Mouse (Mus musculus) layer of hippocampus, postnatal 25 days (tissue): ENCODE data around the gene Zfp341. TPM values are rescaled to one million over a fixed set of nuclear protein-coding genes. Genes with fewer than 3 reads are reported as not detected.

ENCODE experiments used
- DNase-seq, 2 experiments: peaks; one replicate each; pipeline ENCODE4 v3.0.0; 2022; ENCODE audit warnings: mixed read lengths in 2 of 2, low spot score in 1 of 2; ENCODE audit errors: extremely low spot score in 1 of 2
- total RNA-seq, 2 experiments: library from RNA; stranded (reverse); gene quantifications; 2 replicates each; pipeline ENCODE4 v1.2.3; 2021

The Zfp341 gene
- total RNA-seq, 2 experiments from 2014 or later = 10.1 to 10.6 TPM

DNA sequence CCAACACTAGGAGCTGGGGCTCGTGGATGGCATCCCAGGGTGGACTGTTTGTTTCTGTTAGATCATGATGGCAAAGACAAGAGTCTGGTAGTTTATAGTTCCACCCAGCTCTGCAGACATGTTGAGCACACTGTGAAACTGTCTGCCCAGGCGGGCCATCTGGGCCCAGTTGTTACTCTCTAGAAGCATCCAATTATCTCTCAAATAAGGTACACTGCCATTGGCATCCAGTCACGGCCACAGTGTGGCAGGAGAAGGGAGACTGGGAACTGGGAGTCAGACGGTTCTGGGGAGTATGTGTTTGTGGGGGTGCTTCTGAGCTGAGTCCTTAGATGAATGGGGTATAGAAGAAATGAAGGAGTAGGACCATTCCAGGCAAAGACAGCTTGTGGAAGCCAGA is 57.0 kb downstream of the Zfp341 start:
- peak in 1 of 2 experiments; percentile 39 for DNase-seq

DNA sequence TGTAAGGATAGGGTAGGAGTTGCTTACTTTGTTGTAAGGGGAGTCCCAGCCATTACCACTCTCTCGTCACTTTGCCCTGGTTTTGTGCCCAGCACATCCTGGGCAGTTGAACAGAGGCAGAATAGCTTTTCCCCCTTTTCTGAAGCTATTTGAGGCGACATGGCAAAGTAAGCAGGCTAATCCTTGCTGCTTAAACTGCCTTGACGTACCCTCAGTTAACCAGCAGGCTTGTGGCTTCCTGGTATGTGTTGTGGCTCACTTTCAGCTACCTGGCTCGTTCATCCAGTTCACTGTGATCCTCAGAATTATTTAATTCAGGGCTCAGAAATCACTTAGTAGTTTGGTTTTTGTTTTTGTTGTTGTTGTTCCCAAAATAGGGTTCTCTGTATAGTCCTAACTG is 57.6 kb downstream of the Zfp341 start:
- DNase-seq = no peak

DNA sequence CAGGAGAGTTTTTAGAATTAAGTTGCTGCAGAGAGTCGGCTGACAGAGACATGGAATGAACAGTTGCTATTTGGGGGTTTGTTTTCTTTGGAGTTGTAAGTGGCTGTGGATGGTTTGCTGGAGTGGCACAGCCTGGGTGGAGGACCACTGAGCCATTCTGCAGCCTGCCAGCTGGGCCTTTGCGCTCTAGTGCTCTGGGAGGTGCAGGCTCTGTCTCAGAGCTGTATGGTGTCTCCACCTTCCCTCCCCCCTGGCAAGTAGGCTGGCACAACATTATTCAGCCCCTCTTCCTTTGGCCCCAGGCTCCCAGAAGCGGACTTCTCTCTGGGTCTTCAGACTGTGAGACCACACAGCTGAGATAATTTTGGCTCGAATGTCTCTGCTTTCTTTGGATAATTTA is 60.9 kb downstream of the Zfp341 start:
- no peak for DNase-seq

DNA sequence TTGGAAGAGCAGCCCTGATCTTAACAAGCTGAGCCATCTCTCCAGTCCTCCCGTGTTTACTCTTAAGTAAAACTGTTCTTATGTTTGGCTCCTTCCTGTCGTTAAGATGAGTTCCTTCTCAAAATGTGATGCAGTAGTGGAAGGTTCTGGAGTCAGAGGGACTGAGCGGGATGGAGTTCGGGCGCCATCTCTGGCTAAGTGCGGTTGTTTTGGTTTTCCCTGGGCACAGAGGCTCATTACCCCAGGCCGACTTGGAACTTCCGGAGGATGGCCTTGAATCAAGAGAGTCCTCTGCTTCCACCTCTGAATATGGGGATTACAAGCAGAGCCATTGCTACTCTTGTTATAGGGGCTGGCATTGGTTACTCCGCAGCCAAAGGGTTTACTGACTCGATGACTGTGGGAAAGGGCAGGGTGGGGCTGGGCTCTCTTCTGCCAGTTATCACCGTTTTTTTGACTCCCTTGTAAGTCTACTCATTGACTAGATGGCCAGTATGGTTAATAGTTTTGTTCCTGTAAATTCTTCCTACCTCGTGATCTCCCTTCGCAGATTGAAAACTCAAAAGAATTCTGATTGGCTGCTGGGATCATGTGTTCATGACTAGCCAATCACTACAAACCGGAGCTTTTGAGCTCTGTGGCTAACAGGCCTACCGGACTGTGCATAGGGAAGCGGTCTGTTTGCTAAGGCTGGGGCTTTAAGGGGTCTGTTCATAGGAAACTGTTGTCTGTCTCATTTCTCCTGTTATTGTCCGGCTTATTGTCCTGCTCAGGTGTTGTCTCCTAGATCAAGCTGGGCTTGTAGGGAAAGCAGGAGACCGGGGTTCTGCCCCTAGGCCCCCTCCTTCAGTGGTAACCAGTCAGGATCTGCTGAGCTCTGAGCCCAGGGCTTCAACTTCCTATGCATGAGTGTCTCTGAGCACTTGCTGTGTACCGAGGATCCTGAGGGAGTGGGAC is 63.8 kb downstream of the Zfp341 start:
- DNase-seq = no peak

DNA sequence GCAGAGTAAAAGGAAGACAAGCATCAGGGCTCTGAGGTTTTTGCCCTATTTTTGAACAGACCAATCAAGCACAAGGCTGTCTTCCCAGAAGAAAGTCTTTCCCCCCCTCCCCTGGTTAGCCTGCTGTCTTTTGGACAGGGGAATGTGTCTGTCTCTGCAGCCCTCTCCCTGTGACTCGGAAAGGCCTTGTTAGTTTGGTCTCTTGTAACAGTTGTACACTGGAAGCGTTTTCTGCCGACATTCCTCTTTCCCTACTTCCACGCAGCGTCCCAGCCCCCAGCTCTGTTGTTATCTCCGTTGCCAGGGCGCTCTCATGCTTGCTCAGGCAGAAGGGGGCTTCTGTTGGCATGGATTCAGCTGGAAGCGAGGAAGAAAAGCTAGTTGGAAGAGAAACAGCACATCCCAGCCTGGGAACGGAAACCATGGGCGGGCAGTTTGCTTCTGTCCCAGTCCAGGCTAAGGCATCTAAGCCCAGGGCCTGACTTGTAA is 64.6 kb downstream of the Zfp341 start:
- peak in 1 of 2 experiments; percentile 55 for DNase-seq

DNA sequence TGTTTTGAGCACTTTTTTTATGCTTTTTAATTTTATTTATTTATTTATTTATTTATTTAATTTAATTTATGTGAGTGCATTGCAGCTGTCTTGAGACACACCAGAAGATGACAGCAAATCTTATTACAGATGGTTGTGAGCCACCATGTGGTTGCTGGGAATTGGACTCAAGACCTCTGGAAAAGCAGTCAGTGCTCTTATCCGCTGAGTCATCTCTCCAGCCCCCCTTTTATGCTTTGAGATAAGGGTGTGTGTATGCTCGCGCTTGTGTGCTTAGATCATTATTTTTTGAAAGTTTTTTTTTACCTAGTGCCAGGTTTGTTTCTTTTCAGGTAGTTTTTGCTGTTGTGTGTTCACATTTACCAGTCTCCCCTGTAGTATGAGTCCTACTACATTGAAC is 65.9 kb downstream of the Zfp341 start:
- DNase-seq = no peak

DNA sequence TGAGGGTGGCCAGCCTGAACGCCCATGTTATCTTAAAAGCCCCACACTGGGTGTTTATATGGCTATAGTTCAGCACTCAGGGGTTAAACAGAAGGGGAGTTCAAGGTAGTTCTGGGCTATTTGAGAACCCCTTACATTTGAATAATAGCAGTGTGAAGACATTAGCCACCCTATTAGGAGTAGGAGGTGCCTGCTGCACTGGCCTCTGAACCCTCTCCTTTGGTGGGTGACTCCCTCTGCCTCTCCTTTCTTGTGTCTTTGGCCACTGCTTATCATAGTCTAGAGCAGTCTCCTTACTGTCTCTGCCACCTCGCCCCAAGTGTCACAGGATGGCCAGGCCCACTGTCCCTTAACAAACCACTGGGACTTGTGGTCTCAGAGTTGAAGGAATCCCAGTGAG is 67.2 kb downstream of the Zfp341 start:
- no peak for DNase-seq

DNA sequence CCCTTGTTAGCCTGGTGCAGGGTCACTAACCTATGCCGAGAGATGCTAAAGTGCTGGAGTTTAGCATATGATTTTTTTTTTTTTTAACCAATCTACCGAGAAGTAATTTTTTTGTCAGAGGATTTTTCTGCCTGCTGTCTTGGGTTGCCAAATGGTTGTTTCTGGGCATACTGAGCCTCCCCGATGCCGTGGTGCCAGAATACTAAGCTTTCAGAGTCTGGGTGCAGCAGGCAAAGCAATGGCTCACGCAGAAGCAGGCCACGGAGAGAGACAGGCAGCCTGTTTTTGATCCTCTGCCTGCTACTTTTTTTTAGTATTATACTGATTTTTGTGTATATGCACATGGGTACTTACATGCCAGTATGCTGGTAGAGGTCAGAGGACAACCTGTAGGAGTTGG is 67.8 kb downstream of the Zfp341 start:
- no peak for DNase-seq

DNA sequence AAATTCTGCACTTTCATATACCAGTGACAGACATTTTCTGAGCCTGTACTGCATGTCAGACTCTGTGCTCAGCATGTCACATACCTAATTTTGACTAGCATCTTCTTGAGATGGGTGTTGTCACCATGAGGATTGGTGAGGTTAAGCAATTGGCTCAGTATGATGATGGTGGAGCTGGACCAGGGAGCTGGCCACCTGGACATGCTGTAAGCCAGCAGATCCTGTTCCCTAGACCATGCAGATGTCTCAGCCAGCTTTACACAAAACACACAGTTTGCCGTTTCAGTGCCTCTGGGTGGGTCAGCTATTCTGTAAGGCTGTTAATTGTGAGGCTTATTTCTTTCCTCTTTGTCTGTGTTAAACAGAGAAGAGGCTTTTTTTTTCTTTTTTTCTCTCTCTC is 69.6 kb downstream of the Zfp341 start:
- no peak for DNase-seq

DNA sequence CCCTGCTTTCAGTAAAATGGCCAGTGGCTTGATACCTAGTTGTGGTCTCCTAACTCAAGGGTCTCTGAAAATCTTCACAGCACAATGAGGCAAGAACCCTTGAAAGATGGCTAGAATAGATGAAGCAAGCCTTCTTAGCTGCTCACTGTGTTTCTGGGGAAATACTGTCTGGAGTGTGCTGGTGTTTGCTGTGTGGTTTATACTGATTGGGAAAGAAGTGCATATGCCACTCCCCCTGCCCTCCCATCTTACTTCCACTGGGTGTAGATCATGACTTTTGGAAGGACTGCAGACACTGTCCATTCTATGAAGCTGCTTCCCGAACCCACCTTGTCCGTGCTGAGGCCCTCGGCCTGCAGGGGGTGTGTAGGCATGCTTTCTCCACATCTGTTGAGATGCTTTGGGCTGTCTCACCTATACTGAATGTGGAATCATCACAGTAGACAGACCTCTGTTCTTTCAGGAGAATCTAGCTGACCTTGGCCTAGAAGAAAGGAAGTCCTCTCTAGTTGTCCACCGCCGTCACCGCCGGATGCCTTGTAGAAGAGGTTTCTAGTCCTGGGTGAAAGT is 71.9 kb downstream of the Zfp341 start:
- no peak for DNase-seq

DNA sequence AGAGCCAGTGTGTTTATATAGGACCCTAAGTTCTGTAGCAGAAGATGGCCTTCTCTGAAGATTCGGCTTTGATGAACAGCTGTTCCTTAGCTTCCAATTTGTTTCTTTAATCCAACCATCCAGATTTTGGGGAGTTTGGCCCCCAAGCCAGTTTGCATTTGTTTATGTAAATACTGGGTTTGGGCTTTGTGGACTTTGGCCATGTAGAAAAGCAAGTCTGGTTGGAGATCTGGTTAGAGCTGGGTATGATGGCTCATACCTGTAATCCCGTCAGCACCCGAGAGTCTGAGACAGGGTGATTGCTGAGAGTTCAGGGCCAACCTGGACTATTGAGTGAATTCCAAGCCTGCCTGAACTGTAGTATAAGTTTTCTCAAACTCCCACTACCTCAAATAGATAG is 72.7 kb downstream of the Zfp341 start:
- DNase-seq = no peak

DNA sequence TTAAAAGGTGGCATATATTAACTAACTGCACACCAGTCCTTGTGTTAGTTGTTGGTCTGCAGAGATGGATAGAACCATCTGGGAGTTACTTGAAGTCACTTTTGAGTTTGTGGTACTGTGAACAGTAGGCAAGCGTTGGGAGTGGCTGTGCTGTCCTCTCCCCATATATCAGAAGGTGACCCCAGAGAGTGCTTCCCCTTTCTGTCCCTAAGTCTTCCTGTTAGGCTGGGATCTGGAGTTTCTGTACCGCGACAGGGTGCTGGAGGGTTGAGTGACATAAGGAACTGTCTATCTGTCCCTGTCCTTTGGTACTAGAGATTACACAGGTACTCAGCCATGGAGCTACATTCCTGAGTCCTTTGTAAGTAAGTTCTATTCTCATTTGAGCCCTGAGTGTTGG is 73.7 kb downstream of the Zfp341 start:
- DNase-seq = no peak

DNA sequence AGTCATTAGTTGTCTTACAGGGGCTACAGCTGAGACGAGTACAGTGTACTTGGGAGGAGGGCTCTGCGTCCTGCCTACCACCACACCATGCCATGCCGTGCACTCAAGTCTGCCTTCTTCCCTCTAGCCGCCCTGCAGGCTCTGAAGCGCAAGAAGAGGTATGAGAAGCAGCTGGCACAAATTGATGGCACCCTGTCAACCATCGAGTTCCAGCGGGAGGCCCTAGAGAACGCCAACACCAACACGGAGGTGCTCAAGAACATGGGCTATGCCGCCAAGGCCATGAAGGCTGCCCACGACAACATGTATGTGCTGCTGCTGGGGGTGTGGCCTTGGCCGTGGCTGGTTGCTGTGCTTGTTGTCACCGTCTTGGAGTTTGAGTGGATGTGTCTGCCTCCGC is 76.3 kb downstream of the Zfp341 start:
- DNase-seq = no peak

DNA sequence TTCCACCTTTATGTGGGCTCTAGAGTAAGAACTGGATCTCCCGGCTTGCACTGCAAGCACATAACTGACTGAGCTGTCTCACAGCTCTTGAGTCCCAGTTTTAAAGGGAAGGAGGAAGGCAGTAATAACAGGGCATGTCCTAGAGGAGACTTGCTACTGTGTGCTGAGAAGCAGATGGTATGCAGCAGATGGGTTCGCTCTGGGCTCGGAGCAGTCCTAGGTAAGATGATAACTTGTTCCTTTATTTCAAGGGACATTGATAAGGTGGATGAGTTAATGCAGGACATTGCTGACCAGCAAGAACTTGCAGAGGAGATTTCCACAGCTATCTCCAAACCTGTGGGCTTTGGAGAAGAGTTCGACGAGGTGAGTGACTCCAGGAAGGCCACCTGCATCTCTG is 77.9 kb downstream of the Zfp341 start:
- DNase-seq = no peak

DNA sequence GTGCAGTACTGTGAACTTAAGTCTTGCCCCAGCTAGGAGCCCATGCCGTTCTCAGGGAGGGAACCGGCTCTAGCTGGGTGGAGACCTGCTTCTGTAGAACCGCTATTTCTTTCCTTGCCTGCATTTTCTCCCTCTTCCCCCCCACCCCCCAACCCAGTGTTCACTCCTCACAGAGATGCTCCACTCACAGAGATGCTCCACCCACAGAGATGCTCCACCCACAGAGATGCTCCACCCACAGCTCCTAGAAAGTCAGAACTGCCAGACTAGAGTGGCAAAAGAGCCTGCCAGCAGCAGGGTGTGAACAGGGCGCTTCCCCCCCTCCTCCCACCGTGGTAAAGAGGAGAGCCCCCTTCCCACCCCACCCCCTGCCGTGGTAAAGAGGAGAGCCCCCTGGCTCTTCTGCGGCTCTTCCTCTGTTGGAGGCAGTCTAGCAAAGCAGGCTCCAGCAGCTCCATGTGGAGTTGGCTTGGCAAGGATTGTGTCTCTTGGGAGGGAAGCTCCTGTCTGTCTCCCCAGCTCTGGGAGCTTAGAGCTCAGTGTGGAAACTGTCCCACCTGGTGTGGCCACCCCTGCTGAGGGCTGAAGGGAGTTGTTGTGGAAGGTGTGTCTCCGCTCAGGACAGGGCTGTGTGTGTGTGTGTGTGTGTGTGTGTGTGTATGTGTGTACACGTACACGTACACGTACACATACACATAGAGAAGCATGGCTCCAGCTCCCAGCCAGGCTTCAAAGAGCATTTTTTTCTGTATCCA is 80.3 kb downstream of the Zfp341 start:
- DNase-seq = no peak

DNA sequence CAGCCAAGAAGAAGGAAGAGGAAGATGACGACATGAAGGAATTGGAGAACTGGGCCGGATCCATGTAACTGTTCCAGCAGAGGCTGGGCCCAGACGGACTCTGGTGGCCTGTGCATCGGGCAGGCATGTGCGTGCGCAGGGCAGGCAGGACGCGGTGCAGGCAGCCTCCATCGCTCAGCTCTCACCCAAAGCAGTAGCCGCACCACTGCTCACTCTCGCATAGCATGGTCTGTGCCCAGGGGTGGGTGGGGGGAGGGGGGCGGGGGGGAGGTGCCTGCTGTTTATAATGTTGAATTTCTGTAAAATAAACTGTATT is 80.8 kb downstream of the Zfp341 start:
- DNase-seq = no peak

DNA sequence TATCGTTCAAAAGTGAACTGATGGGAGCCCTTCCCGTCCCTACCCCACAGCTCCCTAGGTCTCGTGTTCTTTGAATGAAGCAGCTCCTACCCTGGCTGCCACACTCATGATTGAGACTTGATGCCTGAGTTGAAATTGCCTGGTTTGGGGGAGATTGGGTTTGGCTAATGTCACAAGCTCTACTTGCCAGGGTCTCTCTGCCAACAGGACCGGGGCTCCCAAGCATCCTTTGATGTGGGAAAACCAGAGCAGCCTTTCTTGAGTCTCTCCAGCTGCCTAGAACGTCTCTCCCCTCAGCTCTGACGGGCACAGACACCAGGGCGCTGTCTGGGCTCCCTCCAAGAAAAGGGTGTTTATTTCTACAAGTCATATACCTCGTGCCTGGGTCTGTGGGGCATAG is 82.6 kb downstream of the Zfp341 start:
- no peak for DNase-seq
